Mouse (Mus musculus): ENCODE results near the gene Ltb.

DNA sequence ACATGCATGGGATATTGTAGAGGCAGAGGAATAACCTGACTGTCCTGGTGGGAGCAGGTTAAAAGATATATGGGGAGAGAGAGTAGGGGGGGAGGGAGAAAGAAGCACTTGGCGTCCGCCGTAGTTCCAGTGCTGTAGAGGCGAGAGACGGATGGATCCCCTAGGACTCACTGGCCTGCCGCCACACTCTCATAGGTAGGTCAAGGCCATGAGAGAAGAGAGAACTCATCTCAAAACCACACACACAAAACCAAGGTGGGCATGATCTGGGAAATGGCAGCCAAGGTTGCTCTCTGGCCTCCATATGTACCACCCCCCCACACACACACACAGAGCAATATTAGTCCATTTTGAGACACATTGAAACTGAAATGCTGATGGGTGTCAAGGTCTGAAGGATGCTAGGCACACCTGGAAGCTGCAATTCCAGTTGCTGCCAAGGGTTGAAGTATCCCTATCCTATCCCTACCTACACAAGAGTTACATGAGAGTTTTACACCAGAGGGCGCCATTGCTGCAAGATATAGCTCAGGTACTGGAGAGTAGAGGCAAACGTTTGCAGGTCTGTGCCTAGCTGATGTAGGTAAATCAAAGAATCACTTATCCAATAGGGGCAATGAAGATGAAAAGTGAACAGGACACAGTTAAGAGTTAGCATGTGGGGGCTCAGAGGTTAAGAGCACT lies 27.7 kb upstream of the Ltb start:
- TF ChIP-seq CTCF (IDR thresholded peaks at IDR 0.05; ENCODE audit: borderline replicate concordance, control insufficient read depth, extremely low read depth, insufficient read depth, low read length, poor library complexity) (no peak), POLR2A (IDR thresholded peaks at IDR 0.05; ENCODE audit: control insufficient read depth, extremely low read depth, insufficient read depth, low read length, poor library complexity) (no peak)
